Mouse (Mus musculus): ENCODE measurements around the gene Hoxb1.

DNA sequence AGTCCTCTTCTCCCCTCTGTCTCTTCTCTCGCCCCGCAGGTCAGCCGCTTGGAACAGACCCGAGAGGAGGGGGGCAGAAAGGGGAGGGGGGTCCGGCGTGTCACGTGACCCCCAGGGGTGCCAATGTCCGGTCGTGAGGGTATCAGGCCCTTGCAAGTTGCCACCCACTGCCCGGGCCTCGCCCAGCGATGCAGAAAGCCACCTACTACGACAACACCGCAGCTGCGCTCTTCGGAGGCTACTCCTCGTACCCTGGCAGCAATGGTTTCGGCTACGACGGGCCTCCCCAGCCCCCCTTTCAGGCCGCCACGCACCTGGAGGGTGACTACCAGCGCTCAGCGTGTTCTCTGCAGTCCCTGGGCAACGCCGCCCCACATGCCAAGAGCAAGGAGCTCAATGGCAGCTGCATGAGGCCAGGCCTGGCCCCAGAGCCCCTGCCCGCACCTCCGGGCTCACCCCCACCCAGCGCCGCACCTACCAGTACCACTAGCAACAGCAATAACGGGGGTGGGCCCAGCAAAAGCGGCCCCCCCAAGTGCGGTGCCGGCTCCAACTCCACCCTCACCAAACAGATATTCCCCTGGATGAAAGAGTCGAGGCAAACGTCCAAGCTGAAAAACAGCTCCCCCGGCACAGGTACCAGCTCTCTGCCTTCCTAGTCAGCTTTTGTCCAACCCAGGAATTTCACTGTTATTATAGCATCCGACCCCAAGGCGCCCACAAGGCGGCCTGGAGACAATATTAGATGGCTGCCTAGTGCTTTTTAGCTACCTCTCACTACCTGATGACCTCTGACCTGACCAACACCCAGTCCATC is 21.3 kb upstream of the Hoxb1 start:
- no peak for TF ChIP-seq CTCF (IDR thresholded peaks at IDR 0.05; ENCODE audit: low read depth)
- TF ChIP-seq EP300 (optimal IDR thresholded peaks at IDR 0.05), result no peak
